Mouse (Mus musculus) cerebellum, adult 11-12 months (tissue): ENCODE results near the gene Atp13a5.

Source experiments
- DNase-seq: peaks from one replicate; pipeline ENCODE4 v3.0.0; 2022

Gene Atp13a5

GRCm38 (mm10) chr16:29201146-29201545, 177.4 kb downstream of the Atp13a5 start:
- no peak for DNase-seq

GRCm38 (mm10) chr16:29198461-29198860, 180.1 kb downstream of the Atp13a5 start:
- no peak for DNase-seq

GRCm38 (mm10) chr16:29195156-29195555, 183.4 kb downstream of the Atp13a5 start:
- DNase-seq, result no peak

- DNase-seq, result peak; percentile 86
Observed at GRCm38 (mm10) chr16:29193981-29194380, 184.6 kb downstream of the Atp13a5 start.

GRCm38 (mm10) chr16:29192911-29193310, 185.6 kb downstream of the Atp13a5 start:
- DNase-seq, result peak; percentile 69
